Mouse (Mus musculus) intestine, embryonic 15.5 days (tissue): ENCODE measurements around the gene Hoxa4. TPM values are rescaled to one million over a fixed set of nuclear protein-coding genes. Genes with fewer than 3 reads are reported as not detected.

ENCODE experiments used
- ATAC-seq: fragments of 200-750 bp; cut with Nextera tagmentation; 2 replicates; pipeline ENCODE4 v1.8.0; 2017; ENCODE audit warnings: moderate TSS enrichment, moderate library complexity
- H3K27ac ChIP-seq: fragments of 300-500 bp; sonication (generic); 2 replicates; pipeline ENCODE4 v1.5.1; 2015; ENCODE audit warnings: mild to moderate bottlenecking, inconsistent platforms
- H3K27me3 ChIP-seq: fragments of 300-500 bp; sonication (generic); replicated peaks from 2 replicates; pipeline ENCODE4 v1.6.1; 2015; ENCODE audit warnings: inconsistent platforms
- H3K36me3 ChIP-seq: fragments of 300-500 bp; sonication (generic); 2 replicates; pipeline ENCODE4 v1.6.1; 2015; ENCODE audit warnings: inconsistent platforms
- H3K4me1 ChIP-seq: fragments of 300-500 bp; sonication (generic); replicated peaks from 2 replicates; pipeline ENCODE4 v1.6.1; 2015; ENCODE audit warnings: inconsistent platforms
- H3K4me2 ChIP-seq: fragments of 300-500 bp; sonication (generic); replicated peaks from 2 replicates; pipeline ENCODE4 v1.6.1; 2015; ENCODE audit warnings: mild to moderate bottlenecking, inconsistent platforms
- H3K4me3 ChIP-seq: fragments of 300-500 bp; sonication (generic); replicated peaks from 2 replicates; pipeline ENCODE4 v1.5.1; 2015; ENCODE audit warnings: inconsistent platforms
- H3K9ac ChIP-seq: fragments of 300-500 bp; sonication (generic); 2 replicates; pipeline ENCODE4 v1.6.1; 2015; ENCODE audit warnings: inconsistent platforms
- H3K9me3 ChIP-seq: fragments of 300-500 bp; sonication (generic); 2 replicates; pipeline ENCODE4 v1.6.1; 2016; ENCODE audit warnings: inconsistent platforms
- WGBS: fragments of 180-500 bp; shearing (Covaris S2); methylation state at CpG from one replicate; pipeline ENCODE4 v1.1.7; 2015; 5-methylcytosine and 5-hydroxymethylcytosine counted together
- polyA plus RNA-seq: library from polyadenylated mRNA; unstranded; fragments of >200 nt; fragmentation: Nextera tagmentation; extraction: Ambion mirVana; gene quantifications from 2 replicates; pipeline ENCODE4 v1.2.1, GENCODE M21; 2015

Hoxa4 gene
- polyA plus RNA-seq, 1 experiment from 2014 or later = 4.5 TPM

GRCm38 (mm10) chr6:52219234-52219942 lies 27.8 kb upstream of the Hoxa4 start:
- H3K27me3 ChIP-seq = peaks cover 91% of the 10 kb centered on the region
- H3K4me2 ChIP-seq = peak overlapping the region; percentile 22; the same call in 1 of the 2 replicates
- H3K4me3 ChIP-seq = no peak overlapping the region
- H3K27ac ChIP-seq = no peak overlapping the region
- ATAC-seq = no peak
- H3K9me3 ChIP-seq = no peaks in the 10 kb centered on the region
- H3K4me1 ChIP-seq = peaks cover 18% of the 10 kb centered on the region
- H3K9ac ChIP-seq = no peak overlapping the region
- no peaks in the 10 kb centered on the region for H3K36me3 ChIP-seq
- WGBS = 51% methylated on average over 9 of the region's 9 CpGs

DNA sequence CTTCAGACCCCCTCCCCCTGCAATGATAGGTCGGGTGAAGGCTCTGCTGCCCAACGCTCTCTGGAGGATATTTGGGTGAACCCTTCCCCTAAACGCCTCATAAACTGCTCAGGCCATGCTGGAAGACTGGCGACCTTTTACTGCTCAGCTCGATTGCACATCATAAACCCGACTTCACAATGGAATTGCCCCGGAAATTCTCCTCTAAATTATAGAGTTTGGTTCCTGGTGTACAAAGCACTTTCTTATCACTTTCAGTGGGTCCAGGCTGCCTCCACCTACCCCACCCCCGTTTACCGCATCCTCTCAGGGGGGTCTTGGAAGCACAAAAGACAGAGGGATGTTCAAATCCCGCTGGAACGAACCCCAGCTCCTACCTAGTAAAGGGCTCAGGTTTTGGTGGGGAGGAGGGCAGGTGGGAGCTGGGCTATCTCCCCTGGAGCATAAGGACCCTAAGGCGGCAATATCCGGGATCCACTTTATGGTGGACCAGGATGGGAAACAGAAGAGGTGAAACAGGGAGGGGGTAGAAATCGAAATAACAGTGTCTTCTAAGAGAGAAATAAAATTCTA lies 27.2 kb upstream of the Hoxa4 start:
- ATAC-seq = no peak
- H3K27ac ChIP-seq = no peak overlapping the region
- H3K4me2 ChIP-seq = peak overlapping the region; percentile 77
- peaks cover 18% of the 10 kb centered on the region for H3K4me1 ChIP-seq
- peak overlapping the region; percentile 42; the same call in 1 of the 2 replicates for H3K4me3 ChIP-seq
- H3K9me3 ChIP-seq = no peaks in the 10 kb centered on the region
- H3K27me3 ChIP-seq = peaks cover 89% of the 10 kb centered on the region
- no peak overlapping the region for H3K9ac ChIP-seq
- 40% methylated on average over 14 of the region's 14 CpGs for WGBS
- no peaks in the 10 kb centered on the region for H3K36me3 ChIP-seq

DNA sequence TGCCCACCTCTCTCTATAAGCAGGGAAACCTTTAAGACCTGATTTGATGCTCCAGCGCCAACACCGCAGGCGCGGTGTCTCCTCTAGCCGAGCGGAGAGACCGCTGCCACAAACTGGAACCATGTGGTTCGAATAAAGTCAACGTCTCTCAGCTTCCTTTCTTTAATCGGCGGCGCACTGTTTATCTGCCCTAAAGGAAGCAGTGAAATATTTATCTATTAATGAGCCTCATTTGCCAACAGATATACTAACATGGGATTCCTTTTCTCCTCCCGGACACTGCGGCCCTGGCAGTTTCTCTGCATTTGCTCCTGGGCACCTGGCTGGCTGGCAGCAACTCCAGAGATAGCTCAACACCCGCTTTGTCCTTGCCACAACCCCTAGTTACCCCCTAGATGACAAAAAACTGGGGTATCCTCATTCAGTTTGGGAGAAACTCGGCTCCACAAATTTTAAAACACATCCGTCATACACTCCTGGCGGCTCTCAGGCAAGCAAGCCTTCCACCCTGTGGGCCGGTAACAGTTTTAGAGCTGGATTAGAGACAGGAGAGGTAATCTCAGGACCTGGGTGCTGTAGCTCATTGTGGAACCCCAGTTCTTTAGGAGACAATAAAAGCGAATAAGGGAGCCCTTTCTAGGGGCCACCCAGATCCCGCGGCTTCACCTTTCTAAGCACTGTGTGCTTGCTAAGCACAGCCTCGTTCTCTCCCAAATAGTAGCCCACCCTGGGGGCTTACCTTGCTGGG lies 26.5 kb upstream of the Hoxa4 start:
- no peak for ATAC-seq
- Histone ChIP-seq H3K4me3 (peak overlapping the region; percentile 42), H3K4me2 (peak overlapping the region; percentile 77), H3K9me3 (no peaks in the 10 kb centered on the region), H3K27ac (no peak overlapping the region; the same call in 1 of the 2 replicates), H3K27me3 (peaks cover 85% of the 10 kb centered on the region), H3K9ac (peak overlapping the region; percentile 29), H3K4me1 (peaks cover 19% of the 10 kb centered on the region), H3K36me3 (no peaks in the 10 kb centered on the region)
- WGBS = 16% methylated on average over 23 of the region's 23 CpGs

GRCm38 (mm10) chr6:52217459-52217768 lies 25.9 kb upstream of the Hoxa4 start:
- ATAC-seq = peak; percentile 55
- peak overlapping the region; percentile 77 for H3K4me2 ChIP-seq
- H3K27ac ChIP-seq = peak overlapping the region; percentile 37; the same call in 1 of the 2 replicates
- no peaks in the 10 kb centered on the region for H3K9me3 ChIP-seq
- H3K4me3 ChIP-seq = peak overlapping the region; percentile 42
- under 1% methylated on average over 25 of the region's 25 CpGs for WGBS
- peaks cover 24% of the 10 kb centered on the region for H3K4me1 ChIP-seq
- H3K9ac ChIP-seq = peak overlapping the region; percentile 29; the same call in 1 of the 2 replicates
- no peaks in the 10 kb centered on the region for H3K36me3 ChIP-seq
- peaks cover 85% of the 10 kb centered on the region for H3K27me3 ChIP-seq

DNA sequence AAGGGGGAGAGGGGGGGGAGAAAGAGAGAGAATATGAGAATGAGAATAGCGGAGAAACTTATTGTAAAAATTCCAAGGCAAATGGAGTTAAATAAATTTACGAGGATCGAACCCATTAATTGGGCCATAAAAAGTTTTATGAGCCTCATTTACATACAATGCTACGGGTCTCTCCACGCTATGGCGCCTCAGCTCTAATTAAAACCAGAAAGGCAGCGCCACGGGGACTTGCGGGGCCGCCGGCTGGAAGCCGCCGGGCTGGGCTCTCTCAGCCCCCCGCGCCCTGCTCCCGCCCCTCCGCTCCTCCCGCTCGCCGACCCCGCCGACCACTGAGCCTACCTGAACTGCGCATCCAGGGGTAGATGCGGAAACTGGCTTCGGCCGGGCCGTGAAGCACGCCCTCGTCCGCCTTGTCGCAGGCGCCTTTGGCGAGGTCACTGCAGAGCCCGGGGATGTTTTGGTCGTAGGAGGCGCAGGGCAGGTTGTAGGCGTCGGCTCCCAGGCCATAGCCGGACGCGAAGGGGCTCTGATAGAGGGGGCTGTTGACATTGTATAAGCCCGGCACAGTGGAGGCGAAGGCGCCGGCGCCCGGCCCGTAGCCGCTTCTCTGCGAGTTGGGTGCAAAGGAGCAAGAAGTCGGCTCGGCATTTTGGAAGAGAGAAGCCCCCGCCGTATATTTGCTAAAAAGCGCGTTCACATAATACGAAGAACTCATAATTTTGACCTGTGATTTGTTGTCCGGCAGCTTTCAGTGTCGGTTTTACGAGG lies 25.3 kb upstream of the Hoxa4 start:
- peak overlapping the region; percentile 42 for H3K4me3 ChIP-seq
- WGBS = 1% methylated on average over 60 of the region's 60 CpGs
- ATAC-seq = no peak
- no peaks in the 10 kb centered on the region for H3K9me3 ChIP-seq
- H3K4me1 ChIP-seq = peaks cover 22% of the 10 kb centered on the region
- H3K9ac ChIP-seq = peak overlapping the region; percentile 51
- H3K27me3 ChIP-seq = peaks cover 82% of the 10 kb centered on the region
- H3K36me3 ChIP-seq = no peaks in the 10 kb centered on the region
- peak overlapping the region; percentile 37; the same call in 1 of the 2 replicates for H3K27ac ChIP-seq
- H3K4me2 ChIP-seq = peak overlapping the region; percentile 77

GRCm38 (mm10) chr6:52215771-52216535 lies 24.4 kb upstream of the Hoxa4 start:
- Histone ChIP-seq H3K9ac (peak overlapping the region; percentile 22), H3K4me3 (peak overlapping the region; percentile 42), H3K27ac (no peak overlapping the region), H3K4me1 (peaks cover 26% of the 10 kb centered on the region), H3K36me3 (no peaks in the 10 kb centered on the region), H3K27me3 (peaks cover 83% of the 10 kb centered on the region), H3K4me2 (peak overlapping the region; percentile 77), H3K9me3 (no peaks in the 10 kb centered on the region)
- WGBS = 11% methylated on average over 30 of the region's 30 CpGs
- ATAC-seq = no peak

GRCm38 (mm10) chr6:52215070-52215469 lies 23.5 kb upstream of the Hoxa4 start:
- H3K27me3 ChIP-seq = peaks cover 80% of the 10 kb centered on the region
- H3K9ac ChIP-seq = no peak overlapping the region
- no peak overlapping the region for H3K27ac ChIP-seq
- WGBS = 43% methylated on average over 3 of the region's 3 CpGs
- no peaks in the 10 kb centered on the region for H3K9me3 ChIP-seq
- peaks cover 26% of the 10 kb centered on the region for H3K4me1 ChIP-seq
- H3K36me3 ChIP-seq = no peaks in the 10 kb centered on the region
- ATAC-seq = no peak
- H3K4me3 ChIP-seq = no peak overlapping the region
- no peak overlapping the region for H3K4me2 ChIP-seq

DNA sequence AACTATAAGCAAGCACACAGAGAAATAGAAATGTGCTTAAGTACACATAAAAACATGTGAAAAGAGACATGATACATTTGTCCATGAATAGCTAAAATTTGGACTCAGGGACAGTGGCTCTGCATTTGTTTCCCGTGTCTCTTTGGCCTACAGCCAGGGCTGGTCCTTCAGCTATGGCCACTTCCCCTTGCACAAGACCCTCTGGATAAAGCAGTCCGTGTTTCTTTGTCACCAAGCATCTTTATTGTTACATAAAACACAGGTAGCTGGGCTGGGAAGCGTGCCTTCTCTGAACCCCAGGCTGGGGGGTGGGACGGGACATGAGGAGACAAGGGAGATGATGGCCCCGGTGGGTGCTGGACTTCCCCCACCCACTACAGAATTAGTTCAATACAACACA lies 22.7 kb upstream of the Hoxa4 start:
- H3K4me2 ChIP-seq = no peak overlapping the region
- H3K27me3 ChIP-seq = peaks cover 80% of the 10 kb centered on the region
- no peaks in the 10 kb centered on the region for H3K36me3 ChIP-seq
- peaks cover 30% of the 10 kb centered on the region for H3K4me1 ChIP-seq
- no peak overlapping the region for H3K4me3 ChIP-seq
- no peak overlapping the region for H3K9ac ChIP-seq
- no peak for ATAC-seq
- no peak overlapping the region for H3K27ac ChIP-seq
- no peaks in the 10 kb centered on the region for H3K9me3 ChIP-seq
- 52% methylated on average over 5 of the region's 5 CpGs for WGBS

GRCm38 (mm10) chr6:52213119-52213986 lies 21.8 kb upstream of the Hoxa4 start, which contains the start of the genes Hoxa3 and Gm28308:
Hoxa3 (minus strand) TSS chr6:52213336.
Gm28308 (minus strand) TSS chr6:52213339.
- WGBS = 10% methylated on average over 38 of the region's 38 CpGs
- Histone ChIP-seq H3K4me2 (peak within 1 kb of the TSS; percentile 69), H3K4me1 (peaks cover 38% of the 10 kb centered on the region), H3K9ac (peak within 1 kb of the TSS; percentile 69), H3K27me3 (peaks cover 79% of the 10 kb centered on the region), H3K27ac (peak within 1 kb of the TSS; percentile 91), H3K4me3 (peak within 1 kb of the TSS; percentile 52), H3K9me3 (no peaks in the 10 kb centered on the region), H3K36me3 (no peaks in the 10 kb centered on the region)
- peak; percentile 37; the same call in 1 of the 2 replicates for ATAC-seq

- Histone ChIP-seq H3K27me3 (peaks cover 76% of the 10 kb centered on the region), H3K4me1 (peaks cover 42% of the 10 kb centered on the region), H3K4me3 (peak overlapping the region; percentile 52), H3K36me3 (no peaks in the 10 kb centered on the region), H3K9me3 (no peaks in the 10 kb centered on the region), H3K27ac (peak overlapping the region; percentile 91), H3K9ac (peak overlapping the region; percentile 69), H3K4me2 (peak overlapping the region; percentile 69)
- ATAC-seq = no peak
- WGBS = 5% methylated on average over 22 of the region's 22 CpGs
These were observed 21.1 kb upstream of the Hoxa4 start for GRCm38 (mm10) chr6:52212556-52213118.
